Mouse (Mus musculus) C2C12 (cell line): ENCODE results near the gene Sec24c. TPM values are rescaled to one million over a fixed set of nuclear protein-coding genes. Genes with fewer than 3 reads are reported as not detected.

Experiments
- H3K27me3 ChIP-seq: one replicate; pipeline ENCODE4 v1.6.1; 2011; ENCODE audit not compliant: control insufficient read depth, insufficient read depth, insufficient read length
- H3K36me3 ChIP-seq: one replicate; pipeline ENCODE4 v1.6.1; 2011; ENCODE audit not compliant: control insufficient read depth, insufficient read depth
- H3K4me3 ChIP-seq: one replicate; pipeline ENCODE4 v1.5.1; 2011; ENCODE audit warnings: mild to moderate bottlenecking, control low read depth; ENCODE audit not compliant: poor library complexity, insufficient read depth, severe bottlenecking
- H3K79me2 ChIP-seq: one replicate; pipeline ENCODE4 v1.6.1; 2011; ENCODE audit not compliant: control insufficient read depth, insufficient read depth
- H3K79me3 ChIP-seq: one replicate; pipeline ENCODE4 v1.6.1; 2011; ENCODE audit warnings: low read depth, control low read depth
- H3ac ChIP-seq: one replicate; pipeline ENCODE3; 2011; ENCODE audit warnings: low read depth; ENCODE audit not compliant: control insufficient read depth, insufficient read length
- CEBPB ChIP-seq: IDR thresholded peaks from one replicate; pipeline ENCODE4 v1.6.1; 2011; ENCODE audit warnings: low read depth, mild to moderate bottlenecking, control low read depth, moderate library complexity
- CTCF ChIP-seq: IDR thresholded peaks from one replicate; pipeline ENCODE4 v1.5.1; 2011; ENCODE audit not compliant: control insufficient read depth, insufficient read depth, insufficient read length
- FOSL1 ChIP-seq: IDR thresholded peaks from one replicate; pipeline ENCODE4 v1.8.0; 2011; ENCODE audit warnings: mild to moderate bottlenecking, low read length; ENCODE audit not compliant: poor library complexity, insufficient read depth, severe bottlenecking
- MAX ChIP-seq: IDR thresholded peaks from one replicate; pipeline ENCODE4 v1.6.1; 2011; ENCODE audit warnings: mild to moderate bottlenecking, control low read depth
- MYOD1 ChIP-seq: IDR thresholded peaks from one replicate; pipeline ENCODE4 v1.6.1; 2011; ENCODE audit warnings: low read depth; ENCODE audit not compliant: control insufficient read depth, insufficient read length
- MYOG ChIP-seq: IDR thresholded peaks from one replicate; pipeline ENCODE4 v1.6.1; 2011; ENCODE audit not compliant: control insufficient read depth, insufficient read length; ENCODE audit errors: extremely low read depth
- USF1 ChIP-seq: IDR thresholded peaks from one replicate; pipeline ENCODE4 v1.6.1; 2011; ENCODE audit warnings: low read depth, mild to moderate bottlenecking, control low read depth, moderate library complexity
- polyA plus RNA-seq: library from polyadenylated mRNA; unstranded; fragments of >200 nt; fragmentation: generic; extraction: Trizol; gene quantifications from one replicate; pipeline ENCODE4 v1.2.1, GENCODE M21; 2012; ENCODE audit warnings: missing spikeins

The Sec24c gene
- polyA plus RNA-seq, 1 experiment: 63.4 TPM

- TF ChIP-seq USF1: no peak
- no peak for TF ChIP-seq CEBPB
- TF ChIP-seq MYOG: no peak
- TF ChIP-seq CTCF: peak; percentile 17
- Histone ChIP-seq H3K36me3 (no peaks in the 10 kb centered on the region), H3K79me2 (peaks cover 13% of the 10 kb centered on the region), H3ac (no peak overlapping the region), H3K79me3 (peaks cover 5% of the 10 kb centered on the region), H3K27me3 (no peaks in the 10 kb centered on the region), H3K4me3 (no peak overlapping the region)
Observed at GRCm38 (mm10) chr14:20645547-20645946, 28.6 kb upstream of the Sec24c start.

GRCm38 (mm10) chr14:20646381-20646780, 27.7 kb upstream of the Sec24c start:
- no peaks in the 10 kb centered on the region for H3K27me3 ChIP-seq
- TF ChIP-seq MYOD1: no peak
- H3ac ChIP-seq: no peak overlapping the region
- H3K79me2 ChIP-seq: peaks cover 8% of the 10 kb centered on the region
- H3K36me3 ChIP-seq: no peaks in the 10 kb centered on the region
- H3K79me3 ChIP-seq: peaks cover 4% of the 10 kb centered on the region
- H3K4me3 ChIP-seq: no peak overlapping the region

- no peak overlapping the region for H3ac ChIP-seq
- no peaks in the 10 kb centered on the region for H3K27me3 ChIP-seq
- H3K4me3 ChIP-seq: no peak overlapping the region
- H3K79me2 ChIP-seq: no peaks in the 10 kb centered on the region
- no peaks in the 10 kb centered on the region for H3K79me3 ChIP-seq
- TF ChIP-seq FOSL1 (no peak), CTCF (no peak)
- no peaks in the 10 kb centered on the region for H3K36me3 ChIP-seq
Observed at GRCm38 (mm10) chr14:20651000-20651399, 23.1 kb upstream of the Sec24c start.

- Histone ChIP-seq H3ac (no peak overlapping the region), H3K27me3 (no peaks in the 10 kb centered on the region), H3K4me3 (no peak overlapping the region), H3K36me3 (no peaks in the 10 kb centered on the region), H3K79me2 (no peaks in the 10 kb centered on the region), H3K79me3 (no peaks in the 10 kb centered on the region)
- TF ChIP-seq CTCF: no peak
- TF ChIP-seq FOSL1: no peak
- TF ChIP-seq CEBPB: no peak
- no peak for TF ChIP-seq USF1
- no peak for TF ChIP-seq MYOD1
- no peak for TF ChIP-seq MYOG
- TF ChIP-seq MAX: no peak
Observed at GRCm38 (mm10) chr14:20651722-20652256, 22.3 kb upstream of the Sec24c start.

DNA sequence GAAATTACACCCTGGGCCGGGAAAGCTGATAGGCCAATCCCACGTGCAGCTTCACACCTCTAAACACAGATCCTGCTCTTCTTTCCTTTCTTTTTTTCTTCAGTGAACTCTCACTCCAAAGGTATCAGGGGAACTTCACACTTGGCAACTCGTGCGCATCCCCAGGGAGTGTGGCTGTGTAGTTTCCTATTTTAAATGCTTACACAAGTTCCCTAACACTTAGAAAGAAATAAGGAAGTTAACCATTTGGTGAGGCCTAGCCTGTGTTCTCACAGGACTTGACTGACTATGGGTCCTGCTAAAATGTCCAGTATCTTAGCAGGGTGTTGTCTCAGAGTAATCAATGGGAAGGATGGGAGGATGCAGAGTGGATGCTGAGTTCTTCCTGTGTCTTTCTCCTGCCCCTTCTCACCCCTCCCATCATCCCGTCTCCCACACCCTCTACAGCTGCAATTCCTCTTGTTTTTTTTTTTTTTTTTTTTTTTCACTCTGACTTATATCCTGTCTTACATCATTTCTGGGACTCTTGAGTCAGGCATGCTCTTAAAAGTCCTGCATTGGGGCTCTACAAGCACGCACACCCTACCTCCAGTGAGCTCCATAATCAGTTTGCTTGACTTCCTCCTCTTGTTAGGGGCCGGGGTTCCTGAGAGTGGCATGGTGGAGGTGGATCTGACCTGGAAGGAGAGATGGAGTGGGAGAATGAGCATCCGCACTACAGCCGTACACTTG, 19.3 kb upstream of the Sec24c start:
- H3ac ChIP-seq: no peak overlapping the region
- no peaks in the 10 kb centered on the region for H3K79me2 ChIP-seq
- no peaks in the 10 kb centered on the region for H3K79me3 ChIP-seq
- no peaks in the 10 kb centered on the region for H3K27me3 ChIP-seq
- no peaks in the 10 kb centered on the region for H3K36me3 ChIP-seq
- TF ChIP-seq MYOD1 (no peak), MAX (no peak), USF1 (no peak), MYOG (no peak), FOSL1 (no peak), CTCF (no peak), CEBPB (no peak)
- H3K4me3 ChIP-seq: no peak overlapping the region

GRCm38 (mm10) chr14:20655731-20656130, 18.4 kb upstream of the Sec24c start:
- TF ChIP-seq USF1 (no peak), FOSL1 (no peak), MYOG (no peak), CTCF (no peak), MAX (no peak), CEBPB (no peak), MYOD1 (no peak)
- H3K79me2 ChIP-seq: no peaks in the 10 kb centered on the region
- no peaks in the 10 kb centered on the region for H3K27me3 ChIP-seq
- H3K36me3 ChIP-seq: no peaks in the 10 kb centered on the region
- no peaks in the 10 kb centered on the region for H3K79me3 ChIP-seq
- no peak overlapping the region for H3K4me3 ChIP-seq
- H3ac ChIP-seq: no peak overlapping the region
